Mouse (Mus musculus) urinary bladder, postnatal 10 days (tissue): ENCODE data around the gene Amhr2.
A peak's percentile ranks its signal among the peaks of the same experiment; 100 is the strongest.

Experiments
- DNase-seq: peaks from one replicate; pipeline ENCODE4 v3.0.0; 2022; ENCODE audit warnings: low spot score

The Amhr2 gene

DNA sequence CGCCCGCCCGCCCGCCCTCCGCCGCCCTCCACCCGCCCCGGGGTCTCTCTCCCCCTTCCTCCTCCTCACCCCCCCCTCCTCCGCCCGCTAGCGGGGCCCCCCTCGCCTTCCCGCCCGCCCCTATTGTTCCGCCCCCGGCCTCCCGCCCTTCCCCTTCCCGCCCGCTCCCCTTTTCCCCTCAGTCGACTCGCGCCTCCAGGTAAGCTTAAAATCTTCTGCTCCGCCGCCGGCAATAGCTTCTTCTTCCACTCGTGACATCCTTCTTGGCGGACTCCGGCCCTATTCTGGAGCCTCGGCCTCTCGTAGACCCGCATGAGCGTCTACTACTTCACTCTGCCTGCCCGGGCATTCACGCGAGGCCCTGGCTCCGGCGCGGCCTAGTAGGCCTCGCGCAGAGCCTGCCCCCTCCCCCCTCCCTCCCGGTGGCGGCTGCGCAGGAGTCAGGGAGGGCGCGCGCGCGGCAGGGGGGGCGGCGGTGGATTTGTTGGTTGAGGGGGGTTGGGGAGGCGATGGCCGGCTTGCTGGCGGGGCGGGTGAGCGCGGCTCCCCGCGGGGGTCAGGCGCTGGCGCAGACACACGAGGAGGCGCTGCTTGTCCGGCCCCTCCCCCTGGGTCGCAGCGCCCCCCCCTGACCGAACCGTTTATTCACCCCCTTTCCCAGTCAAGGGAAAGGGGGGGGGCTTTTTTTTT, 25.6 kb downstream of the Amhr2 start:
- DNase-seq: peak; percentile 38

DNA sequence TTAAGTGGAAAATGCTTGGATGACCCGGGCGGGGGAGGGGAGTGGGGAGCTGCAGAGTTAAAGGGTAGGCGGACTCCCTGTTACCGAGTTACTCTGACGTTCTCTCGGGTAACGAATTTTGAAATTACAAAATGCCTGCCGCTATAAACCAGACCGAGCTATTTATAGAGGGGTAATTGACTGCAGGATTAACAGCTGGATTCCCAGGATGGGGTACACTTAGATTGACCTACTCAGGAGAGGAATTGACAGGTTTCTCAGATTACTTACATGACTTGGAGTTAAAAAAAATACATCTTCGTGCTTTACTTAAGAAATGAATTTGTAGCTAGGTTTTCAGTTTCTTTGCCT, 26.1 kb downstream of the Amhr2 start:
- DNase-seq: no peak

DNA sequence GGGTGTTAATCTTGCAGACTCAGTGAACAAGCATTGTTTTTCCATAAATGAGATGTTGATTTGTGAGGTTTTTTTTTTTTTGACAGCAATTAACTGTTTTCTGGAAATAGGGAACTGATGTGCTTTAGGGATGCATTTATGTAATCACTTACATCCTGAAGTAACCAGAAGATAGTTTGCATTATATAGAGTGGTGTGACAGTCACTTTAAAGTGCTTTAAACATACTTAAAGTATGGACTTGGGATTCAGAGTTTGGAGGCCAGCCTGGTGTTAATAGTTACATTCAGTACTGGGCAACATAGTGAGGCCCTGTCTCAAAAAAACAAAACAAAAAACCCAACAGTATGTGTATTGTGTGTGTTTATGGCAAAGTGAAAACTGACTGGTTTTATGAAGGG, 26.6 kb downstream of the Amhr2 start:
- no peak for DNase-seq

DNA sequence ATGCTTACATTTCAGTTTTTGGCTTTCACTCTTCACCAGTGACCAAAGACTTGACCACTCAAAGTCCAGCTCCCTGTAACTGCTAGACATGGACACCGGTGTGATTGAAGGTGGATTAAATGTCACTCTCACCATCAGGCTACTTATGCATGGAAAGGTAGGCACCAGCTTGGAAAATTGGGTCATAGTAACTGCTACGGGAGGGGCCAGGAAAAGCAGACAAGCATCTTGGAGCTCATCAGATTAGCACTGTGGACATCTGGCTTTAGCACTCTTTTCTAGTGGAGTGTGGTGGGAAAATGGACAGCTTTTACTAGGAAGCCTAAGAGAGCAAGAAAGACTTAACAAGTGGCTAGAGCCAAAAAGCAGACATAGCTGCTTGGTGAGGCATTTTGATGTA, 28.1 kb downstream of the Amhr2 start:
- DNase-seq: no peak

DNA sequence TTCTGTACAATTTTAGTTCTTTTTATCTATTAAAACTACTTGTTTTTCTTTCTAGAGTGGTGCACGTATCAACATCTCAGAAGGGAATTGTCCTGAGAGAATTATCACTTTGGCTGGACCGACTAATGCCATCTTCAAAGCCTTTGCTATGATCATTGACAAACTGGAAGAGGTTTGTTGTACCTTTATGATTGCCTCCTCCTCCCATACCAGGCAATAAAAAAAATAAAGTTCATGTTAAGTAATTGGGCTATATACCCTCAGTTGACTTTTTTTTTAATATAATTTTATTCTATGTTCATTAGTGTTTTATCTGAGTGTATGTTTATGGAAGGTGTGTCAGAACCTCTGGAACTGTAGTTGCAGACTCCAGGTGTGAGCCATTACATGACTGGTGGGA, 29.4 kb downstream of the Amhr2 start:
- DNase-seq: no peak

DNA sequence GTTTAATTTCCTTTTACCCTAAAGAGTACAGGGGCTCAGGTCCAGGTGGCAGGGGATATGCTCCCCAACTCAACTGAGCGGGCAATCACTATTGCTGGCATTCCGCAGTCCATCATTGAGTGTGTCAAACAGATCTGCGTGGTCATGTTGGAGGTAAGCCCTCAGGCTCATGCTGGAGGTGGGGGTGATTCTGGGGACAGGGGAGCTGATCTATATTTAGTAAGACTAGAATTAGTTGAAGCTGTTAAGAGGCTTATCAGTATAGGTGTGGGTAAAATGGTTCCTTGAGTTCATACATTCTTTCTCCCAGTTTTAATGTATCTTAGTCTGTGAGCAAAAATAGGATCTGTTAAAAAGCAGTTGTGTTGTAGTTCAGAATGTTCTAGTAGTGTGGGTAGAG, 38.0 kb downstream of the Amhr2 start:
- DNase-seq: no peak

DNA sequence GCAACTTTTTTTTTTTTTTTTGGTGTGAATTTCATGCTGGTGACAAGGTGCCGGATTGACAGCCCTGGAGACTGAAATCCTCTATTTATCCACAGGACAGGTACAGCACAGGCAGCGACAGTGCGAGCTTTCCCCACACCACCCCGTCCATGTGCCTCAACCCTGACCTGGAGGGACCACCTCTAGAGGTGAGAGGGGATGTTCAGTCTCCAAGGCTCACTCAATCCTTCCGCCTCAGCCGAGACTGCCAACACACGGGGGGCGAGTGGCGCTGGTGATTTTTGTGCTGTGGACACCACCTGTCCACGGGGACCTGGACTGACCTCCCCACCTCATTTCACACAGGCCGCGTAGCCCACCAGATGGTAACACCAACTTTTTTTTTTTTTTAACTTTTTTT, 40.7 kb downstream of the Amhr2 start:
- DNase-seq: no peak

DNA sequence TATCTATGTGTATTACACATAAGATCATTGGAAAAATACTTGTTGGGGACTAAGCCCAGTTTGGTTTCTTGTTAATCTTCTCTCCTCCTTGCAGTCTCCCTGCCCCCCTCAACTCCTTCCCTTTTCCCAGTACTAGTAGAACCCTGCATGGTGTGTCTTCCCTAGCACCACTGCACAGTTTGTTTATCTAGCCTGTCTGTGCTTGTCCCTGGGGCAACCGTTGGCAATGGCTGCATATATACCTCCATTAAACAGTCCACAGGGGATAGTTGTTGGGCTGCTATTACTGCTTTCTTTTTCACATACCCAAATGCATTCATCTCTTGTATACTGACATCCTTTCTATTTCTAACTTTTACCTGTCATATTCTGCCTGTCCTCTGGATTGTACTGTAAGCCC, 42.5 kb downstream of the Amhr2 start:
- no peak for DNase-seq

DNA sequence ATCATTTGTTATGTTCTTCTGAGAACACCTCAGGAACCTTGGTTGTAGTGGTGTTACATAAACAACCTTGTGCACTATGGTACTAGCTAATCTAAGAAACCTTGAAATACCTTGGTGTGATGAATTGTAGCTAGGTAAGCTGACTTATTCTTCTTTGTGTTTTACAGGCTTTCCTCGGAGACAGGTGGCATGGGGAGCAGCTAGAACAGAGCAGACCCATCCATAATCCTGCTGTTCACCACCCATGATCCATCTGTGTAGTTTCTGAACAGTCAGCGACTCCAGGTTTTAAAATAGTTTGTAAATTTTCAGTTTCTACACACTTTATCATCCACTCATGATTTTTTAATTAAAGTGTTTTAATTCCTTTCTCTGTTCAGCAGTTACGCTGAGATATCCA, 53.2 kb downstream of the Amhr2 start:
- no peak for DNase-seq

DNA sequence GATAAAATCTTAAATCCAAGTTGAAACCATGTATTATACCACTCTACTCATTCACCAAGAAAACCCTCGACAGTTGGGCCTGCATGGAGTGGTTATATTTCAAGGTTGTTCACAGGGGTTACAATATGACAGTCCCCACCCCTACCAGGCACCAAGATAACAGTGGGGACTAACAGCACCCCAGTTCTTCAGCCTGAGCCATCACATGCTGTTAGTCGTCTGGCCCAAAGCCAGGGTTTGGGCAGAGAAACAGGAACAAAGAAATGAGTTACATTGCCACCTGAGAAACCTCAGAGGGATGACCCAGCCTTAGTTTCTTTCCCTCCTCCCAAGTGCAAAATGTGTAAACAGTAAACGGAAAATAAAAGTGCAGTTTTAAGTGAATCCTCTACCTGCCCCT, 54.2 kb downstream of the Amhr2 start:
- DNase-seq: no peak

DNA sequence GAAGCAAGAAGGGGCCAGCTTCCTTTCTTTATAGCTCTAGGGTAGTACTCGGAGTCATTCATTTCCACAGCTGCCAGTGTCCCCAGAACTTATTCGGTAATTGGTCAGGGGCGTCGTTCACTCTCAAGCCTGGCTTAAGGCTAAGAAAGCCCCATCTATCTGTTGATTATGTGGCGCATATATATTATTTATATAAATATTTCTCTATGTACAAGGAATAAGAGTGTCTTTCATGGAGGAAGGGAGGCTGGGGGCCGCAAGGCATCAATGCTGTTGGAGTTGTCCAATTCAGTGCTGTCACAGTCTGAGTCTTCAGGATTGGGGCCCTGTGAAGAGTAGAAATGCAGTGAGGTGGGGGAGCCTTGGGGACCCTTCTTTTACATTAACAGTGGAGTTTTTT, 54.7 kb downstream of the Amhr2 start:
- no peak for DNase-seq

DNA sequence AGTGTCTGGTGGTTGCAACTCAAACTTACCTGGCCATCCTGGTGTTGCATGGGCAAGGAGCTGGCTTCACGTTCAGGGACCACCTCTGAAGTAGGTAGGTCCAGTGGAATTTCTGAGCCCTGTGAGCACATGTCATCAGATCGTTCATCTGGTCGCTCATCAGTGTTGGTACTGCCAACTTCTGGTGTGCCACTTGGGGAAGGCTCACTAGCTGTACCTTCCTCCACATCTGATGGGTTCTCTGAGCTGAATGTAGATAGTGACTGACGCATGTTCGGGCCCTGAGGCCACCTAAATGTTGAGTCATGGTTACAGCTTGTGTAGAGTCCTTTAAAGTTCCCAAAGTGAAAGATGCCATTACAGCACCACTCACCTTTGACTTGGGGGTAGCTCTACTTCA, 55.3 kb downstream of the Amhr2 start:
- no peak for DNase-seq

DNA sequence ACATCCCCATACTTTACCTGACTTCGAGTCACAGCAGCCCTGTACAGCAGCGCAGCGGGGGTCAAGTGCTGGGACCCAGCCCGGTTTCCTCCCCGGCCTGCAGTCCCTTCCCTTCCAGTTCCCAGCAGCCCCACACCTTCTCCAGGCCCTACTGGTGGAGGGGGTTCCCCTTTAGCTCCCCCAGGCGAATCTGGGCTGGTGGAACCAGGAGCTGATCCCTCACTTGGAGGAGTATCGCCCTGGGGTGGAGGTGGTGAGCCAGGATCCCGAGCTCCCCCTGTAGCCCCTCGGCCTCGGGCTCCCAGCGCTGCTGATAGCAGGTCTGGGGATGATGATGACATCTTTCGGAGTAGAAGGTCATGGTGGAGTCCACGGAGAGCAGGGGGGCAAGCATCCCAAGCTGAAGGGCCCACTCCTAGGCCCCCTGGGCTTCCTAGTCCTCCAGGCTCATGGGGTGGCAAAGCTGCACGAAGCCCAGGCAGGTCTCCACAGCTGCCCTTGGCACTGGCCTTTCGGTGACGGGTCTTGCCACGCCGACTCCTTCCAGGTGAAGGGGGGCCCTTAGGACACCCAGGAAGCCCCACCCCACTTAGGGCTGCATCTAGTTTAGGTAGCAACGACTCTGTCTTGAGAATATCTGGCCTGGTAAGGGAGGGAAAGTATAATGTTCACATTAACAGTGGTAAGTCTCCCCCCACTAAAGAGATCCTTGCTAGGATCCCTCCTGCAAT, 56.1 kb downstream of the Amhr2 start:
- DNase-seq: no peak

DNA sequence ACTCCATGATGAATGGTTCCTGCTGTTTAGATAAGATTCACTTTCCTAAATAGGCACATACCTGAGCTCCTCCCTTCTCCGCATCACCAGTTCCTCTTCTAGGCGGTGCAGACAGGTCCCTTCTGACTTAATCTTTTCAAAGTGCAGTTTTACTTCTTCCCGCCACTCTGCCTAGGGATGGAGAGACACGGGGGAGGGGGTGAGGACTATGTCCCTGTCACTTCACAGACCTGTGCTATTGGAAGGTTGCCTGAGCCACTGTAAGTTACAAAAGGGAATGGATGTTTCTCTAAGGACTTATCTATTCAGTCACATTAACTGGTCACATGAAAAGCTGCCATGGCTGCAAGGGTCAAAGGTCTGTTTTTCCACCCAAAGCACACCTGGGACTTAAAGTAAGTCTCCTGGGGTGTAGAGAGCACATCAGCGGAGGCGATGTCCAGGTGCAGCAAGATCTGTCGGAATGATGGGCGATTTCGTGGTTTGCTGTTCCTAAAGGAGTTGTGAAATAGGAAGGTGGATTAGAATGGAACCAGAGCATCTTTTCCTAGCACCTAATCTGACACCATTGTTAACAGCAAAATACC, 57.2 kb downstream of the Amhr2 start:
- no peak for DNase-seq

DNA sequence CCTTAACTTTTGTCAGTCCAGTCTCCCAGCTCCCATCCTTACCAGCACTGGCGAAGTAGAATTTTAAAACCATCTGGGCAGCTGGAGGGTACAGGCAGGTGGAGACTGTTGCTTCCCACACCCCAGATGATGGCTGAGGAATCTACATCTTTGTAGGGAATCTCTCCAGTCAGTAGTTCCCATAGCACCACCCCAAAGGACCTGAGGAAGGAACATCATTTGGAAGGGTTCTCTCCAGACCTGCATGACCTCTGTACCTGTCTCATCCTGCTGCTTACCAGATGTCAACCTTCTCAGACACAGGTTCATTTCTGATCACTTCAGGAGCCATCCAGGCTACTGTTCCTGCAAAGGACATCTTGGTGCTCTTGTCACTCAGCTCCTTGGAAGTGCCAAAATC, 58.3 kb downstream of the Amhr2 start, which contains the start of gene Gm10337:
TSS of gene Gm10337 (plus strand) at position 276 of the 400 bp plus-strand sequence.
- DNase-seq: no peak
